Mouse (Mus musculus): ENCODE data around the gene Plch2. TPM values are rescaled to one million over a fixed set of nuclear protein-coding genes. Genes with fewer than 3 reads are reported as not detected.

Plch2 gene
- total and polyA plus RNA-seq, 3 experiments = 0.85 to 1.1 TPM; not detected in 1

DNA sequence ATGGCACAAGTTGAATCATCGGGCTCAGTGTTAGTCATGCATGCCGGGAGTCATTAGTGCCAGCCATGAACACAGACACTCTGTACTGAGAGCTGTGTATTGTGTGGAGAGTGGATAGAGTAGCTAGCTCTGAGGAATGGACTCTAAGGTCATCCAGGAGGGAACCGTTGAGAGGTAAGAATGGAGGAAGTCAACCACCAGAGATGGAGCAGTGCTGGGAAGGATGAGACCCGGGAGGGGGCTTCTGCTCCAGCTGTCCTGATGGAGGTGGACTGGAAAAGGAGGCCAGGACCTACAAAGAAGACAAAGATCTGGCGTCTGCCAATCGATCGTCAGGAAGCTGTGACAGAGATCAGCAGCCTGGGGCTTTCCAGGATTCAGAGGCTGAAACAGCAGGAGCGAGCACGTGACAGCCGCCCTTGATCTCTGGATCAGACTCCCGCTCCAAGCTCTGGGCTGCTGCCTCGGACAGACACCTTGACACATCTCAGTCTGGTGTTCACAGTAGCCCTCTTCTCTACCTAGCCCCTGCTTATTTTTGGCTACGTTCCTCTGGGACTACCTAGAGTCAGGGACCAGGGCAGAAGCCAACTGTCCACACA lies 123.2 kb downstream of the Plch2 start:
- TF ChIP-seq USF2 (IDR thresholded peaks at IDR 0.05; ENCODE audit: borderline replicate concordance in 1 of 2, insufficient read depth in 1 of 2, low read depth in 1 of 2, low read length in 2 of 2) = no peak
- no peak for TF ChIP-seq MAZ (IDR thresholded peaks at IDR 0.05; ENCODE audit: low read depth, low read length)
- Histone ChIP-seq H3K4me1 (ENCODE audit: control insufficient read depth in 1 of 2, insufficient read depth in 2 of 2, low read length in 2 of 2) (peaks cover 3 to 14% of the 10 kb centered on the region in 2 experiments; a peak in 3 of 4 replicates), H3K4me3 (ENCODE audit: control insufficient read depth in 1 of 2, insufficient read depth in 1 of 2, low read depth in 2 of 2, low read length in 2 of 2) (no peak overlapping the region), H3K27ac (ENCODE audit: control insufficient read depth, low read depth, low read length) (no peak overlapping the region), H3K9ac (ENCODE audit: control insufficient read depth, low read depth, low read length, poor library complexity, severe bottlenecking) (no peak overlapping the region), H3K27me3 (ENCODE audit: control insufficient read depth in 1 of 2, insufficient read depth in 2 of 2, low read length in 2 of 2) (no peaks in the 10 kb centered on the region; a peak in 1 of 4 replicates), H3K36me3 (ENCODE audit: control insufficient read depth in 1 of 2, insufficient read depth in 2 of 2, low read length in 2 of 2) (peaks cover 0 to 4% of the 10 kb centered on the region in 2 experiments; a peak in 1 of 4 replicates), H3K9me3 (replicated peaks; ENCODE audit: insufficient read depth, low read length) (no peaks in the 10 kb centered on the region), H3K79me2 (ENCODE audit: control insufficient read depth, insufficient read depth, low read length, poor library complexity) (no peaks in the 10 kb centered on the region; the same call in 1 of the 2 replicates)
- no peak for DNase-seq (ENCODE audit: low read depth, low spot score)

Other genes with a start within 250 kb of the Plch2 start
- gene Ttc34, start 219.3 kb downstream of the Plch2 start, total RNA-seq (2012; rRNA removed) = not detected in 2 replicates
- not detected for gene Ttc34, start 219.3 kb downstream of the Plch2 start, polyA plus RNA-seq (2012; ENCODE audit: insufficient read depth in 1 of 2, insufficient read length in 2 of 2, low read depth in 1 of 2, low replicate concordance in 2 of 2, missing spikeins in 1 of 2)
- 0.08 TPM in 1 of 2 replicates, not detected in the other for gene Mmel1, start 187.2 kb downstream of the Plch2 start, total RNA-seq (2012; rRNA removed)
- under 1 TPM in 1 of 2 experiments, not detected in 1; 0.07 TPM for gene Mmel1, start 187.2 kb downstream of the Plch2 start, polyA plus RNA-seq (2012; ENCODE audit: insufficient read depth in 1 of 2, insufficient read length in 2 of 2, low read depth in 1 of 2, low replicate concordance in 2 of 2, missing spikeins in 1 of 2)
- not detected in 2 replicates for gene Fam213b, start 157.6 kb downstream of the Plch2 start, total RNA-seq (2012; rRNA removed)
- gene Fam213b, start 157.6 kb downstream of the Plch2 start, polyA plus RNA-seq (2012; ENCODE audit: insufficient read depth in 1 of 2, insufficient read length in 2 of 2, low read depth in 1 of 2, low replicate concordance in 2 of 2, missing spikeins in 1 of 2) = not detected
- gene Tnfrsf14, start 128.2 kb downstream of the Plch2 start, total RNA-seq (2012; rRNA removed) = 8.6 and 13.4 TPM in 2 replicates
- gene Tnfrsf14, start 128.2 kb downstream of the Plch2 start, polyA plus RNA-seq (2012; ENCODE audit: insufficient read depth in 1 of 2, insufficient read length in 2 of 2, low read depth in 1 of 2, low replicate concordance in 2 of 2, missing spikeins in 1 of 2) = 1 to 10 TPM in 1 of 2 experiments, not detected in 1; 8.2 TPM
- gene Hes5, start 95.9 kb downstream of the Plch2 start, total RNA-seq (2012; rRNA removed) = not detected in 2 replicates
- gene Hes5, start 95.9 kb downstream of the Plch2 start, polyA plus RNA-seq (2012; ENCODE audit: insufficient read depth in 1 of 2, insufficient read length in 2 of 2, low read depth in 1 of 2, low replicate concordance in 2 of 2, missing spikeins in 1 of 2) = not detected
- 31.2 and 38.4 TPM in 2 replicates for gene Pank4, start 92.7 kb downstream of the Plch2 start, total RNA-seq (2012; rRNA removed)
- 10 to 100 TPM in 1 of 2 experiments, not detected in 1; 55.5 TPM for gene Pank4, start 92.7 kb downstream of the Plch2 start, polyA plus RNA-seq (2012; ENCODE audit: insufficient read depth in 1 of 2, insufficient read length in 2 of 2, low read depth in 1 of 2, low replicate concordance in 2 of 2, missing spikeins in 1 of 2)
- 15.8 and 15.9 TPM in 2 replicates for gene Pex10, start 10.2 kb upstream of the Plch2 start, total RNA-seq (2012; rRNA removed)
- 10 to 100 TPM in 1 of 2 experiments, not detected in 1; 21.8 TPM for gene Pex10, start 10.2 kb upstream of the Plch2 start, polyA plus RNA-seq (2012; ENCODE audit: insufficient read depth in 1 of 2, insufficient read length in 2 of 2, low read depth in 1 of 2, low replicate concordance in 2 of 2, missing spikeins in 1 of 2)
- 119 and 140 TPM in 2 replicates for gene Rer1, start 29.6 kb upstream of the Plch2 start, total RNA-seq (2012; rRNA removed)
- gene Rer1, start 29.6 kb upstream of the Plch2 start, polyA plus RNA-seq (2012; ENCODE audit: insufficient read depth in 1 of 2, insufficient read length in 2 of 2, low read depth in 1 of 2, low replicate concordance in 2 of 2, missing spikeins in 1 of 2) = 100 to 1,000 TPM; 114 to 379 TPM
- gene Morn1, start 29.8 kb upstream of the Plch2 start, total RNA-seq (2012; rRNA removed) = 3.0 and 4.4 TPM in 2 replicates
- gene Morn1, start 29.8 kb upstream of the Plch2 start, polyA plus RNA-seq (2012; ENCODE audit: insufficient read depth in 1 of 2, insufficient read length in 2 of 2, low read depth in 1 of 2, low replicate concordance in 2 of 2, missing spikeins in 1 of 2) = 1 to 10 TPM in 1 of 2 experiments, not detected in 1; 4.1 TPM
- gene Ski, start 165.8 kb upstream of the Plch2 start, total RNA-seq (2012; rRNA removed) = 6.2 and 6.9 TPM in 2 replicates
- 10 to 100 TPM in 1 of 2 experiments, not detected in 1; 16.1 TPM for gene Ski, start 165.8 kb upstream of the Plch2 start, polyA plus RNA-seq (2012; ENCODE audit: insufficient read depth in 1 of 2, insufficient read length in 2 of 2, low read depth in 1 of 2, low replicate concordance in 2 of 2, missing spikeins in 1 of 2)
- gene Faap20, start 193.0 kb upstream of the Plch2 start, total RNA-seq (2012; rRNA removed) = 14.1 and 18.6 TPM in 2 replicates
- gene Faap20, start 193.0 kb upstream of the Plch2 start, polyA plus RNA-seq (2012; ENCODE audit: insufficient read depth in 1 of 2, insufficient read length in 2 of 2, low read depth in 1 of 2, low replicate concordance in 2 of 2, missing spikeins in 1 of 2) = 10 to 100 TPM in 1 of 2 experiments, not detected in 1; 34.4 TPM